Mouse (Mus musculus) monocyte, adult 2 months (primary cell): ENCODE measurements at regions not wholly inside any gene's neighbourhood (a gene's known extent, or its start where the extent isn't known, plus 50 kb on each side); places are given as distances from the start of the nearest gene placed in this dataset.
"Not testable (repeated sequence)": the region's sequence is repeated elsewhere in the genome, so short reads cannot be mapped to it uniquely, and the experiment has no call there.

Experiments used
- DNase-seq, 2 experiments: peaks; one replicate each; pipeline ENCODE4 v3.0.0; 2022; ENCODE audit warnings: low spot score in 2 of 2, low read depth in 1 of 2

DNA sequence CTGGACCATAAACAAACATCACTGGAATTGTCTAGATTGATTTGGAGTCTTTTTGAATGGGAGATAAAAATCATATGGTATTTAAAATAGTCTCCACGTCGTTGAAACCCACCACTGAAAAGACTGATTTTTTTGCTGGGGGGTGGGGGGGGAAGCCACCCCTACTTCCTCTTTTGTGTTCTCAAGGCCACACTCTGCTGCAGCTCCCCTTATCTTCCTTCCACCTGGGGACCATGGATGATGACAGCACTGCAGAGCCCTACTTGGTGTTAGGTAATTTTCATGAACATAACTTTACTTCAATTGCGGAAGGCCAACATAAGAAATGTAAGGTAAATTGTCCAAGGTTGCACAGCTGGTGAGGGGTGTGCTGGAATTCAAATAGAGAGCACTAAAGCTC lies 232.4 kb upstream of the Vrk2 start:
- no peak for DNase-seq

DNA sequence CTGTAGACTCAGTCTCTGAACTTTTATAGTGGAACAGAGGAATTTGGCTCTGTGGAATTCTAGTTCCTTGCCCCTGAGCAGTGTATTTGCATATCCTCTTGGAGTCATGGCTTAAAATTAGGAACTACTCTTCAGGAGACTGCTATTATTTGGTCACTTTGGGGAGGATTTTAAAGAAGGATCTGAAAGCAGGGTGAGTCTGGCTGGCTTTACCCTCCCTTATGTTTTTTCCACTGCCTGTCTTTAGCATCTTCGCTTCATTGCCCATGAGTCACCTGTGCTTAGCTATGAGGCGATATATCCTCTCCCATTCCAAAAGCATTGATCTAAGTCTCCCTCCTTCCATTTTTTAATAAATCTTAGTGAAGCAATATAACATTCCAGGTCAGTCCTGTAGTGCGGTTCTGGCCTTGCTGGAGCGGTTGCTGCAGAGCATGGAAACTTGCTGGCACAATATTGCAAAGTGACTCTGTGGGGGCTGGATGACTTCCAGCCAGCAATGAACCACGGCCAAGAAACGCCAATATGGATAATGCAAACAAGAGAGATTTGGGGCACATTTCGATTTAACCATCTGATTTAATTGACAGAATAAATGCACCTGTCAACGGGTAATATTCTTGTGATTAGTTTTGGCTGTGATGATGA lies 230.4 kb upstream of the Vrk2 start:
- DNase-seq, result no peak

DNA sequence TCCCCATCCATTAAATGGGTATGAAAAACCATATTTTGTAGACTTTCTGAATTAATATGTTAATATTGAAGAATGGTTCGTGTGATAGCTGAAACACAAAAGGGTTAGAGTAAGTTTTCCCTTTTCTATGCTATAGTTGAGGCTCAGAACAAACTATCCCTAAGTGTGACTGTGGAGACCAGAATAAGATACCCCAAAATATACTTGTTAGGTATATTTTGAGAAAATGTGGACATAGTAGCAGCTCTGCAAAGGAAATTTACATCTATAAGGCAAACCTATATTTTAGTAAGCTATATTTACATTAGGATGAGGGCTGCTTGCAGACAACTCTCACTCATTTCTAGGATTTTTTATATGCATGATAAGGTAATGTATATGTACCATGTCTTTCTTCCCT lies 227.3 kb upstream of the Vrk2 start:
- DNase-seq, result no peak

DNA sequence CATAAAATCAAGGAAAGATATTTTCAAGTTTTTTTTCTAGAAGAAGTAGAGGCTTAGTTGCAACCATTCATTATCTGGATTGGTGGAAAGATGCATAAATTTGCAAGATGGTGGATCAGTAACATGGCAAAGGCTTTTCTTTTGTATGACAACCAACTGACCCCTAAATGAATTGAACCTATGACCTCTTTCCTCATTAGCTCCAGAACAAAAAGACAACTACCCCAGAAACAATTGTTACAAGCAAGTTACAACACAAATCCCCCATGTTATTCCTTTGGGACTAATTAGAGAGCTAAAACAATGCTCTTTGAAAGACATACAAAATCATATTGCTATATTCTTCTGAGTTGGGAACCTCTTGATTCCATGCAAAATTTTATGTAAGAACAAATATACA lies 223.5 kb upstream of the Vrk2 start:
- DNase-seq, result no peak

DNA sequence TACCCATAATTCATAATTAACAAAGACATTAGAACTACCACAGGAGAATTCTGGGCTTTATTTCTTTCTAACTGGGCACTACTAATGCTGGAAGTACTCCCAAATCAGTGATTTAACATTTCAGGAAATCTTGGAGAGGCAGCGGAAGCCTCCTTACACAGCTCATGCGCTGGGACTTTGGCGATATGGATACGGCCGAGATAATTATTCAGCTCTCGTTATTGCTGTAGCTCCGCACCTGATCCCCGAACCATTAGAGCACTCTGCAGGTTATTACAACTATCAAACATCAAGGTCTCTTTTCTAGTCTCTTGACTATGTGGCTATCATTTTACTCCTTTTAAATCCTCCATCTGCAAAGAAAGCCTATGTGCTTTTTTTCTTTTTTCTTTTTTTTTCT lies 221.3 kb upstream of the Vrk2 start:
- DNase-seq, result no peak

DNA sequence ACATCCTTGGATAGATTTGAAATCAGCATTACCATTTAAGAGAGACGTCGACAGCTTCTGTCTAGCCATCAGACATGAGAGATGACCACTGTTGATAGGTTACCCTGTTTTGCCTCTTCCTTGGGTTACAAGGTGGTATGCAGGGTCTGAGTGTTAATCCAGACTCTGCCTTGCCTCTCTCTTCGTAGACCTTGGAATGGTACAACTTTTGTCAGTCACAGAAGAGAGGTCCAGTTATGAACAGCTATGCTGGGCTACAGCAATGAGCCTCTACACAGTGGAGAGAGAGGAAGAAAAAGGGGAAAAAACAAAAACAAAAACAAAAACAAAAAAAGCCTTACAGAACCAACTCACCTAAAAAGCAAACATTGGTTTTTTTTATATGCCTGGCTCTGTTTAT lies 220.8 kb upstream of the Vrk2 start:
- no peak for DNase-seq

DNA sequence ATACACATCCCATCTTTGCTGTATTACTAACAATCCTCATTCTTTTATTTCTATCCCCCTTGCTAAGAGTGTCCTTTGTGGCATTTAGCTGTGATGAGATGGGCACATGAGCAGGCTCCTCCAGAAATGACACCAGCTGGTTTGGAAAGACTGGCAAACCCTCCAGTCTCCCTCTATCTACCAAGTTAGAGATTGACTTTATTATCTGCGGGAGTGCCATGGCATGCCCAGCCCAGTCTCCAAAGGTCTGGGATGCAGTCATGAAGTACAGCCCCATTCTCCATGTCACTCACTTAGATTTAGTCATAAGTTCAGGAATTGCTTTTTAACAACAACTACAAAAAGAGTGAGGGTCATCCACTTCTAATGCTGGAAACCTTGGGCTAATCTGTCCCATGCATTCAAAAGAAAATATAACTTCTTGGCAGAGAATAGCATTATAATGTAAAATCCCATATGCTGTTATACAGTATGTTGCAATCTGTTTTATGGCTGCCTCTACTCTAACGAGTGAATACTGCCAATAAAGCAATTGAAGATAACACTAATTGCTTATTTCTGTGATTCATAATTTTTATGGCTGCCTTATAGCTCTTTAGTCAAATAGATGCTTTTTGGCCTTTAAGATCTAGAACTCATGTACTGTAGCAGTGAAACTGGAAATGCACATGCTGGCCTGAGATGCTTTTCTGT lies 208.6 kb upstream of the Vrk2 start:
- no peak for DNase-seq

DNA sequence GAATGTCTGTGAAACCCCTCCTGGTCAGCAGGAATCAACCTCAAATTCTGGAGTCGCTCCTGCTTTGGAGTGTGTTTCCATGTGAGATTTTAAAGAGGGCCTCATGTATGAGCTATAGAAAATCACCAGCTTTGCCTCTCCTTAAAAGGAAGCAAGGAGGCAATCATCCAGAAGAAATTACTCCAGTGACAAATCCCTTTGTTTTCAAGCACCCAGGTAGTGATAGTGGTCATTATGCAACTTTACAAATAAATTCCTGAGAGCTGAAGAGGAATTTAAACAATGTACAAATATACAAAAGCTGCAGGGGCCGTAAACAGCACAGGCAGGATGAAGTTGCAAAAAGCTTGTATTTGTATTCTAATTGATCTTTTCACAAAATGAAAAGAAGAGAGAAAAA lies 206.5 kb upstream of the Vrk2 start:
- DNase-seq, result no peak

DNA sequence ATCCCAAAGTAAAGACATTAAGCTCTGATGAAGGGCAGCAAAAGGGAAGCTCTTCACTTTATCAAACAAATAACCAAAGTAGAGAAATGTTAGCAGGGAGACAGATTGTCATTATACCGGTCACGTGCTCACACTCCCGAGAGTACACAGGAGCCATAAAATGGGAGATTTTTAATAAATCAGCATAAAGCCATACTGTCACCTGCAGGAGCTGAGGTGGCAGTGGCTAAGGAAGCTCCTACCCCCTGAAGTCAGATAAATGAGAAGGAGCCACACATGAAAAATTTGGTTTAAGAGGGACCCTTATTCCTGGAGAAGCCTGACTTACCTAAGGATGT lies 200.8 kb upstream of the Vrk2 start:
- no peak for DNase-seq

DNA sequence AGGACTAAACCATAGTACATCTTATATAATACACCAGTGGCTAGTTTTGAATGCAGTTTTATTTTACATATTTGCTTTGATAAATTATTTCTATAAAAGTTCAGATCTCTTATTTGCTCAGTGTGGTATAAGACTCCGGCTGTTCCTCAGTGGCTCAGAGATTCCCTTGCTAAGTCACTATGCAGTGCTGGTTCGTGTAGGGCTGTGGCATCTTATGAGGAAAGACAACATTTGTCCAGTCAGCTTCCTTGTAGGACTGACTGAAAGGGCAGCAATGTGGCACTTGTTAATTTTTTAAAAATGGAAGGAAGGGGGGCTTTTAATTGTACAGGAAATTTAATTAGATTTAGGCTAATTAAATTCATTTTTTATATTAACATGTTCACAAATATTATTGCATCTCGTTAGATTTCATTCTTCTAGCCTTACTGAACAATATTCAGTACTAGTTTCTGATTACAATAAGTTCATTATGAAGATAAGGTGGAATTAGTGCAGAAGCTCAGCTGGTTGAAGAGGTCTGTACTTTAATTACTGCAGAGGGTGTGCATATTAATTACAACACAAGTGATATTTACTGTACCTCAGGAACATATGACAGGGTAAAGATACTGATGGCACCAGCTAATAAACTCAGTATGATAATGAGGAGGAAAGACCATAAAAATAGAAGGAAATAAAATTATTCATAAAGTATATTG lies 200.3 kb upstream of the Vrk2 start:
- DNase-seq, result no peak

DNA sequence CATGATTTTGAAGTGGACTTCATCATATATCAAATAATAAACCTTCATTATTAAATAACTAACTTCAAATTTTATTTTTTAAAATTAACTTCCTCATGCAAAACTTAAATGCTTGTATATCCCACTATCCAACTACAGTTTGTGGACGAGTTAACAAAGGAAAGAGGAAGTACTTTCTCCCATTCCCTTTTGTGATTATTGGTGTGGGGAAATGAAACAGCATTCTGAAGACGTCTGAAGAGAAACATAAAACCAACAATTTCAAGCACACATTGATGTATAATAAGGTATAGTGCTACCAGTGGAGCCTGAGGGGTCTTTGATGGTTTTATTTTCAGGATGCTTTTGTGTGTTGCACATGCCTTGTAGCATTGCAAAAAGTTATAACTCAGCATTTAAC lies 195.5 kb upstream of the Vrk2 start:
- DNase-seq, result no peak

DNA sequence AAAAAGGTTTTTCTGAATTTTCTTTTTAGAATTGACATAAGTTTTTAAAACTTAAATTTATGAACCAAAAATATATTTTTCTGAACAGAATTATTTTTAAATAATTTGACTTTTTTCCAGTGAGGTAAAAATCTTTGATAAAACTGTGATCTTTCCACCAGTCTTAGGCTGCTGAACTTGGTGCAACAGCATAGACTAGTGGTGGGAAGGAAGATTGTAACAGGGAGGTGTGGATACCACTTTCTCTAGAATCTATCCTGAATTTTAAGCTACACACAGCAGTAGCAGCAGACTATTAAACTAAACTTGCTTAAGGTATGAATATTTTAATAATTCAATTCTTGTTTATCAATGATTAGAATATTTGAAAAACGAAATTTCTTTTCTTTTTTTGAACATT lies 191.4 kb upstream of the Vrk2 start:
- no peak for DNase-seq

DNA sequence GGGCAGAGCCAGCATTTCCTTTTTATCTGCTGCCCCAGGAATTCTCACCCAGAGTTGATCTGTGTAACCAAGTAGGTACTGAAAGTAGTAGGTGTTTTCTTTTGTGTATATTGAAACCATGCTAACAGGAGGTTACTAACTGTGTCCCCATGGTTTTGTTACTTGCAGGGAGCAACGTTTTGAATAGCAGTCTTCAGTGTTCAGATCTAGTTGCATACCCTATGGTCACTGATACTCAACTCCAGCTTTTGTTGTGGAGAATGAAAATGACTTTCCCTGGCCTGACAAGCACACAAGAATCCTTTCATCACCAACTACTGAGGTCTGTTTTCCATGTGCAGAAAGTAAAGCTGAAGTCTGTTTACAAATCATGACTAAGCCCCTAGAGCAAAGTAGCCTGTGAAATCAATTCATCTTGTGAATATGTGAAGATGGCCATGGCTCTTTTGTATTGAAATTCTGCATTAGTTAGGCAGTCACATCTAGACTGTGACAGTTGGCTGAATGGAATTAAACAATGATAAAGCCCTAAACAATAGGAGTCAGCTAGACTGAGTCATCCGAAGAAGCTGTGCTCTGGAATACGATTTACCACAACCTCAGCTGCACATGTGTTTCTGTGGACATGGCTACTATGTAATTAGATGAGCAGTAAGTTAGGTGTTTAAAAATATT lies 179.5 kb upstream of the Vrk2 start:
- no peak for DNase-seq

DNA sequence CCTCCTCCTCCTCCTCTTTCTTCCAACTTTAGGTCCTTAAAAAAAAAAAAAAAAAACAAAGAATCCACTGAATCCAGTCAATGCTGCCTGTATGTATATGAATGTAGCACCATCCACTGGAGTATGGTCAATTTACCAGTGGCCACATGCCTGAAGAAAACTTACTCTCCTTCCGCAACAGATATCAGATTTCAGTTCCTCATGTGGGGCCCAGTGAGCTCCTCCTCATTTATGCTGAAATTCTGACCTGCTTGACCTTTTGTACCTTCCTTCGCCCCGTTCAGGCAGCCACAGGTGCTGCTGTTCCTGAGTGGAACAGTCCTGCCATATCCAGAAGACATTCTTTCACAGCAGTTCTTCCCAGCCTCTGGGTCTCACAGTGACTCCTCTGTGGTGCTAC lies 161.8 kb upstream of the Vrk2 start:
- peak; percentile 6 to 23 for DNase-seq

DNA sequence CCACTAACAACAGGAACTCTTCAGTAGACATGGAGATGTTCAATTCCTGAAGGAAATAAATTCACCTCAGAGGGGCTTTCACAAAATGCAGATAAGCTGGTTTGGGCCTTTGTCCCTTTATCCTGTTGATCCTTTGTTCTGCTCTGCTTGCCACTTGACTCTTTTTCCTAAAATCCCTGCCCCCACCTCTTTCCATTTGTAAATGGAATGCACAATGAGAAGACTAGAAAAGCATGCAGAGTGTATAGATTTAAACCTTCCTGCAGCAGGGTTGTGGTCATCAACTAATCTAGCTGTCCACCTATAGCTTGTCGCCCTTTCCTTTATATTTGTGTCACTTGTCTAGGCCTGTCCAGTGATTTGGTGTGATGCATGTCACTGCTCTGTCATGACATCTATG lies 159.8 kb upstream of the Vrk2 start:
- DNase-seq, result no peak

DNA sequence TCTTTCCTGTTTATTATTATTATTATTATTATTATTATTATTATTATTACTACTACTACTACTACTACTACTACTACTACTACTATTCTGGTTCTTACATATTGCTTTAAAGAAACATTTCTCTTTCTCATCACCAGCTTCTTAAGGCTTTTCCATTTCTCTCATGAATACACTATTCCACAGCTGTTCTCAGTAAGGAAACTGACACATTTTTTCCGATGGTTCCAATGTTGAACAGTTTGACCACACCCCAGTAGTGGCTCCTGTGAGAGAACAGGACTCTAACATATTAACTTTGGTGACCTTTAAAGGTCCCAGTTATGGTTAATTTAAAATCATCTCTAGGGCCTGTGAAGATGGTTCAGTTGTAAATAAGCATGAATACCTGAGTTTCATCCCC lies 148.4 kb upstream of the Vrk2 start:
- no peak for DNase-seq

DNA sequence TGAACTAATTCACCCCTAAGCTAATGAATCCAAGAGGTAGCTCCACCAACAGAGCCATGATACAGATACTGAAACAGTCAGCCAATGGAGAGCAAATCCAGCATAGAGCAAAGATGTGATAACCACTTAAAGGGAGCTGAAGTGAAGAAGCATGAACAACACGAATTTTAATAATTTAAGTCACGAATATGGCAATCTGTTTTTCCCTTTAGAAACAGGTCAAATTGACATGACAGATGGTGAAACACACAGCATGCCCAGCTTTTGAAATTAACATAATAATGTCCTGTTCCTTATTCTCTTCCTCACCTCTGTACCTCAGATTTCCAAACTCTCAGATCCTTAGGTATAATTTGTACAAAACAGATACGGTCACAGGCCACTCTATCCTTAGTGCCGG lies 145.9 kb upstream of the Vrk2 start:
- DNase-seq, result no peak

DNA sequence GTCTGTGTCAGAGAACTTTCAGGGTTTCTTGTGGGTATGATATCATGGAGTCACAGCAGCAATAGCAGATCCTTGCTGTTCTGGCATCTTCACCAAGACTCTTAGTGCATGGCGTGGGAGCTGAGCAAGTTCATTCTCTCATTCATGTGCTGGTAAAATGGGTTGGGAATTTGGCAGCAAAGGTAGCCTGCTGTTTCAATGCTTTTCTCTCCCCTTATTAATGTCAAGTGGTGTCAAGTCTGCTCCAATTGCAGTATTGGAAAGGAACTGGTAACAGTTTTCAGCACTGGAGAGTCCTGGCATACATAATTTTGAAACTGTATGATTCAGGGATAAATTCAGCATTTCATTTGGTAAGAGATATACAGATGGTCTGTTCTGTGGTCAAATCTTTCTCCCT lies 133.2 kb upstream of the Vrk2 start:
- DNase-seq, result no peak

DNA sequence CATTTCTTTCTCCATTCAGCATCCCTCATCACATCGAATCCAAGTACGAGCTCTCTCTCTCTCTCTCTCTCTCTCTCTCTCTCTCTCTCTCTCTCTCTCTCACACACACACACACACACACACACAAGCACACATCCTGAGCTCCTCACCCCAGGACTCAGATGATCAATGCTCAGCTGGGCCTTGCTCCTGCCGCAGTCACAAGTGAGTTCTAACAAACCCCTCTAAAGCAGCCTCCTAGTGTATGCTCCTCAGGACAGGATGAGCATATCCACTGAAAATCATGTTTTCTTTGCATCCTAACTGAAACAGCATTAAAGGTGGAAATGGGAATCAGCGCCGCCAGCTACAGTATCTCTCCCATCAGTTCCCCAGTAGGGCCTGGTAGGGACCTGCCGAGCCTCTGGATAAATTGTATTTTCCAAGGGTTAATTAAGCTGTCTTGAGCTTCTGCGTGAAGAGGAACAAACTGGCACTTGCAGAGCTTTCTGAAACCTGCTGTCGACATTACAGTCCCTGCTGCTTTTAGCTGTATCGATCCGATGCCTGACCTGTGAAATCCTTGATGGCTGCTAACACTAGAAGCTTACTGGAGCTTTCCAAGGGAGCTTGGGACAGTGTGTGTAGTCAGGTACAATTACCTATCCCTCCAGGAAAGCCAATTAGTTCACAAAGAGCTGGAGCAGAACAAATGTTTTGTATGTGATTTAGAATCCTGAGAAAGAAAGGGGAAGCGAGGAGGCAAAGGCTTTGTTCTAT lies 131.3 kb upstream of the Vrk2 start:
- no peak for DNase-seq

DNA sequence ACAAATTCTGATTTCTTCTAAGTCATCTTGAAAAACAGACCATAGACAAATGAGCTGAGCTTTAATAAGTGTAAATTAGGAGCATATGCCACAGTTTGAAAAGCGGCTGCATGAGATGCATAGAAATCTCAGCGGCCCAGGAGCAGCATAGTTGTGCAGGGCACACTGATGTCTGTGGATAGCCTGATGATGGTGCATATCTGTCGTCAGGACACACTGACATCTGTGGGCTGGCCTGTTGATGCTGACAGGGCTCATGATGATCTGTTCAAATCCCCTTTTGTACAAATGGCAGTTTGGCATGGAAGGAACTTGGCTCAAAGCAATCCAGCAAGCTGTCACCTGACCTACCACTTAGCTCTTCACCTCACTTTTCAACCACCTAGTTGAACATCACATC lies 128.5 kb upstream of the Vrk2 start:
- no peak for DNase-seq

DNA sequence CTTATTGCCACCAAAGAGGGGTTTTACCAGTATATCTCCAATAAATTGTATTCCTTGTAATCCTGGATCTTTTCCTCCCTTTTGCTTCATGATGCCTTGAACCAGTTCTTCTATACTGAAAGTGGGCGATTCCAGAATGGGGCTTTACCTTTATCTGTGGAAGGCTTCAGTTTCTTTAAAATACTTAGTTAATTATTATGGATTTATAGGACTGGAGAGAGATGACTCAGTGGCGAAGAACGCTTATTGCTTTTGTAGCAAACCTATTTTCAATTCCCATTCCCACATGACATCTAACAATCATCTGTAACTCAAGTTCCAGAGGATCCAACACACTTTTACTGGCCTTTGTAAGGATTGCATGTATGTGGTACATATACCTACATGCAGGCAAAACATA lies 127.4 kb upstream of the Vrk2 start:
- DNase-seq, result no peak

DNA sequence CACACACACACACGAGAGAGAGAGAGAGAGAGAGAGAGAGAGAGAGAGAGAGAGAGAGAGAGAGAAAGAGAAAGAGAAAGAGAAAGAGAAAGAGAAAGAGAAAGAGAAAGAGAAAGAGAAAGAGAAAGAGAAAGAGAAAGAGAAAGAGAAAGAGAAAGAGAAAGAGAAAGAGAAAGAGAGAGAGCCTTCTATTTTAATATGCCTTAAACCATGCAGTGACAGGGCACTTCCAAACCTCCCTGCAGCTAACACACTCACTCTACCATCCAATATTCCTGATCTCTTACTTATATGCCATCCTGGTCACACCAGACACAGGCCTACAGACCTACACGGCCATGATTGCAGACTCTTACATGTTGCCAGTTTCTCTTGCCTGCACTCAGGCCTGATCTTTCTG lies 117.4 kb upstream of the Vrk2 start:
- not testable (repeated sequence) for DNase-seq
